Mouse (Mus musculus) myocyte (in vitro differentiated cells): ENCODE data around the gene Tmem230.
A peak's percentile ranks its signal among the peaks of the same experiment; 100 is the strongest.

Experiments used
- CEBPB ChIP-seq: IDR thresholded peaks from 2 replicates; pipeline ENCODE4 v1.6.1; 2011; ENCODE audit warnings: mild to moderate bottlenecking, moderate library complexity; ENCODE audit not compliant: poor library complexity, insufficient read depth, severe bottlenecking
- MAX ChIP-seq: IDR thresholded peaks from one replicate; pipeline ENCODE4 v1.6.1; 2011; ENCODE audit warnings: low read depth, mild to moderate bottlenecking, control low read depth
- MYOG ChIP-seq, 3 experiments: IDR thresholded peaks; one replicate each; pipeline ENCODE4 v1.6.1; 2011; ENCODE audit warnings: control low read depth in 2 of 3, low read depth in 2 of 3, mild to moderate bottlenecking in 2 of 3; ENCODE audit not compliant: insufficient read length in 2 of 3, control insufficient read depth in 1 of 3, insufficient read depth in 1 of 3
- POLR2A ChIP-seq: IDR thresholded peaks from one replicate; pipeline ENCODE4 v1.6.1; 2011; ENCODE audit warnings: low read depth, mild to moderate bottlenecking, control low read depth, moderate library complexity; ENCODE audit not compliant: insufficient read length
- TCF12 ChIP-seq: IDR thresholded peaks from one replicate; pipeline ENCODE4 v1.6.1; 2011; ENCODE audit warnings: mild to moderate bottlenecking, control low read depth; ENCODE audit not compliant: poor library complexity, insufficient read depth, severe bottlenecking

DNA sequence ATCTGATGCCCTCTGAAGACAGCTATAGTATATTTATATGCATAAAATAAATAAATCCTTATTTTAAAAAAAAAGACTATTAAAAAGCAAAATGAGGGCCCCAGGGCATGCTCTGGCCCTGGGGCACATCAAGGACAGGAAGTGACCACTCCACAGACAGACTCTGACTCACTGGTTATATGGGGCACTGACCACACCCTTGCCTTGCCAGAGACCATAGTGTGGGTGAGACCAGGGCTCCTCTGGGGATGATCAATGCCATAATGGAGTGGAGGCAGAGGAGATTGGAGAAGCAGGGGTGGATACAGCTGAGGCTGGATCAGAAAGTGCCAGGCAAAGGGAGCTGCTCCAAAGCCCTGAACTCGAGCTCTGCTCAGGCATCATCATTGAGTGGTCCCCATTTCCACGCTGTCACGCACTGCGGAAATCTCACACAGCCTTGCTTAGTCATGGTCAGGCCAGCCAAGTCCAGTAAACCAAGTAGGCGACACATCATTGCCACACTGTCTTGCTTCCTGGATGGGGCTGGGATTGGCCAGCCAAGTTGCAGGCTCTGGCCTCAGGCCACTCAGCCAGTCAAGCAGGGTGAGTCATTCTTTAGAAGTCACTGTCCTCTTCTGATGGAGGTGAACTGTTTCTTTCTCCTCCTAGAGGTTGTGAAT lies 35.5 kb downstream of the Tmem230 start:
- no peak for TF ChIP-seq POLR2A
- TF ChIP-seq MAX: peak; percentile 31
- peak; percentile 1 for TF ChIP-seq TCF12
- TF ChIP-seq CEBPB: peak; percentile 81
- no peak for TF ChIP-seq MYOG (IDR thresholded peaks at IDR 0.05; ENCODE audit: control insufficient read depth in 1 of 3, insufficient read depth in 1 of 3, insufficient read length in 2 of 3, low read depth in 2 of 3)
